Mouse (Mus musculus) liver, embryonic 11.5 days (tissue): Measurements from ENCODE around the gene Scn3a. TPM values are rescaled to one million over a fixed set of nuclear protein-coding genes. Genes with fewer than 3 reads are reported as not detected.
"Not testable (repeated sequence)": the region's sequence is repeated elsewhere in the genome, so short reads cannot be mapped to it uniquely, and the experiment has no call there.

Experiments used
- ATAC-seq: fragments of 200-750 bp; cut with Nextera tagmentation; replicated peaks from 2 replicates; pipeline ENCODE4 v1.8.0; 2017; ENCODE audit warnings: moderate number of reproducible peaks, mild to moderate bottlenecking, moderate TSS enrichment, moderate library complexity; ENCODE audit not compliant: low FRiP score
- DNase-seq: peaks from one replicate; pipeline ENCODE4 v3.0.0-alpha.2; 2017; ENCODE audit warnings: low spot score
- H3K27ac ChIP-seq: fragments of 300-500 bp; sonication (generic); 2 replicates; pipeline ENCODE4 v1.5.1; 2014; ENCODE audit warnings: mild to moderate bottlenecking, low read depth, low read length, control low read depth
- H3K27me3 ChIP-seq: fragments of 300-500 bp; sonication (generic); replicated peaks from 2 replicates; pipeline ENCODE4 v1.6.1; 2014; ENCODE audit warnings: low read length, mixed read lengths; ENCODE audit not compliant: control insufficient read depth, insufficient read depth
- H3K36me3 ChIP-seq: fragments of 300-500 bp; sonication (generic); 2 replicates; pipeline ENCODE4 v1.6.1; 2014; ENCODE audit warnings: mild to moderate bottlenecking, low read length, moderate library complexity, mixed read lengths; ENCODE audit not compliant: control insufficient read depth, insufficient read depth
- H3K4me1 ChIP-seq: fragments of 300-500 bp; sonication (generic); replicated peaks from 2 replicates; pipeline ENCODE4 v1.6.1; 2014; ENCODE audit warnings: low read length, mixed read lengths; ENCODE audit not compliant: control insufficient read depth, insufficient read depth
- H3K4me2 ChIP-seq: fragments of 300-500 bp; sonication (generic); 2 replicates; pipeline ENCODE4 v1.6.1; 2014; ENCODE audit warnings: mild to moderate bottlenecking, control low read depth, moderate library complexity
- H3K4me3 ChIP-seq: fragments of 300-500 bp; sonication (generic); 2 replicates; pipeline ENCODE4 v1.5.1; 2014; ENCODE audit warnings: low read depth, low read length, control low read depth
- H3K9ac ChIP-seq: fragments of 300-500 bp; sonication (generic); 2 replicates; pipeline ENCODE4 v1.6.1; 2014; ENCODE audit warnings: low read depth, low read length, control low read depth
- H3K9me3 ChIP-seq: fragments of 300-500 bp; sonication (generic); 2 replicates; pipeline ENCODE4 v1.6.1; 2016; ENCODE audit warnings: low read length, inconsistent platforms, mixed read lengths; ENCODE audit not compliant: control insufficient read depth
- WGBS: fragments of 180-500 bp; shearing (Covaris S2); extraction: QIAGEN DNeasy Blood & Tissue Kit; methylation state at CpG from one replicate; pipeline ENCODE4 v1.1.7; 2014; 5-methylcytosine and 5-hydroxymethylcytosine counted together
- polyA plus RNA-seq: library from polyadenylated mRNA; unstranded; fragments of >200 nt; fragmentation: Nextera tagmentation; extraction: Ambion mirVana; gene quantifications from 2 replicates; pipeline ENCODE4 v1.2.1, GENCODE M21; 2014

Gene Scn3a
- polyA plus RNA-seq, 1 experiment from 2014 or later = 0.08 TPM

- Histone ChIP-seq H3K27me3 (no peaks in the 10 kb centered on the region), H3K27ac (no peak overlapping the region), H3K4me1 (no peaks in the 10 kb centered on the region), H3K4me3 (no peak overlapping the region), H3K9me3 (no peaks in the 10 kb centered on the region), H3K9ac (no peak overlapping the region), H3K36me3 (no peaks in the 10 kb centered on the region), H3K4me2 (no peak overlapping the region)
- ATAC-seq (no peak), DNase-seq (no peak)
- WGBS = 86% methylated on average over 6 of the region's 6 CpGs
Observed at GRCm38 (mm10) chr2:65453763-65454162, 113.7 kb downstream of the Scn3a start.

DNA sequence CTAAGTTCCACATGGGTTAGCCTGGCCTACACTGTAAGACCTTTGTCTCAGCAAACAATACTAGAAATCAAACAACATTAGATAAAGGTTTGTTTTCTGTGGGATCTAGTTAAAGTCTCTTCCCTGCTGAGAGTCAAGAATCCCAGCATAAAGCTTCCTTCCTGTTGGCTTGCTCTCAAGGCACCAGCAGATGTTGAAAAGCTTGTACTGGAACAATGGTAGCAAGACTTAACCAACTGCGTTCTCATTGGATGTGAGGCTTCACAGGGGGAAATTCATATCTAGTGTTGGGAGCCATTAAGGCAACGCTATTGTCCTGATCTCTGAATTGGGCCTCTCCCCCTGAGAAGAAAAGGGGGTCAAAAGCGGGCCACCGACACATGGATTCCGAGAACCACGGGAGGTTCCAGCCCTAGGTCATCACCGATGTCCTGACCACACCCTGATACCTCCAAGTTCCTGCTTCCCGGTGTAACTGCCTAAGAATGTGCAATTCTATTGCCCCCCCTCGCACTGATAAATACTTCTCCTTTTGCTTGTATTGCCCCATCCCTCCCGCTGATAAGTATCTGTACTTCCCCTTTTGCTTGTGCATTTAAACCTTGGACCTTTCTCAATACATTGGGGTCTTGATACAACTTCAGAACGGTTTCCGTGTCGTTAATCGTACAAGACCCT, 115.9 kb downstream of the Scn3a start:
- ATAC-seq, H3K4me3 ChIP-seq, H3K4me1 ChIP-seq, H3K9me3 ChIP-seq, DNase-seq, H3K27me3 ChIP-seq, H3K27ac ChIP-seq, H3K36me3 ChIP-seq, H3K9ac ChIP-seq, H3K4me2 ChIP-seq: not testable (repeated sequence)
- 84% methylated on average over 14 of the region's 14 CpGs for WGBS

- Histone ChIP-seq H3K4me1 (no peaks in the 10 kb centered on the region), H3K27ac (no peak overlapping the region), H3K9me3 (no peaks in the 10 kb centered on the region), H3K4me3 (no peak overlapping the region), H3K4me2 (no peak overlapping the region), H3K36me3 (no peaks in the 10 kb centered on the region), H3K9ac (no peak overlapping the region), H3K27me3 (no peaks in the 10 kb centered on the region)
- DNase-seq (no peak), ATAC-seq (no peak)
- WGBS = 59% methylated on average over 2 of the region's 2 CpGs
Observed at GRCm38 (mm10) chr2:65450449-65451360, 116.7 kb downstream of the Scn3a start.

- no peak overlapping the region for H3K4me2 ChIP-seq
- no peaks in the 10 kb centered on the region for H3K9me3 ChIP-seq
- 88% methylated on average over 5 of the region's 5 CpGs for WGBS
- H3K4me1 ChIP-seq = no peaks in the 10 kb centered on the region
- H3K27ac ChIP-seq = no peak overlapping the region
- DNase-seq (no peak), ATAC-seq (no peak)
- H3K9ac ChIP-seq = no peak overlapping the region
- H3K36me3 ChIP-seq = no peaks in the 10 kb centered on the region
- no peaks in the 10 kb centered on the region for H3K27me3 ChIP-seq
- no peak overlapping the region for H3K4me3 ChIP-seq
Observed at GRCm38 (mm10) chr2:65449126-65449828, 118.2 kb downstream of the Scn3a start.

- ATAC-seq = no peak
- WGBS = 87% methylated on average over 4 of the region's 4 CpGs
- no peak overlapping the region for H3K9ac ChIP-seq
- H3K4me2 ChIP-seq = no peak overlapping the region
- DNase-seq = no peak
- no peaks in the 10 kb centered on the region for H3K27me3 ChIP-seq
- no peaks in the 10 kb centered on the region for H3K4me1 ChIP-seq
- H3K36me3 ChIP-seq = no peaks in the 10 kb centered on the region
- H3K9me3 ChIP-seq = no peaks in the 10 kb centered on the region
- no peak overlapping the region for H3K27ac ChIP-seq
- H3K4me3 ChIP-seq = no peak overlapping the region
Observed at GRCm38 (mm10) chr2:65443082-65443481, 124.3 kb downstream of the Scn3a start.

DNA sequence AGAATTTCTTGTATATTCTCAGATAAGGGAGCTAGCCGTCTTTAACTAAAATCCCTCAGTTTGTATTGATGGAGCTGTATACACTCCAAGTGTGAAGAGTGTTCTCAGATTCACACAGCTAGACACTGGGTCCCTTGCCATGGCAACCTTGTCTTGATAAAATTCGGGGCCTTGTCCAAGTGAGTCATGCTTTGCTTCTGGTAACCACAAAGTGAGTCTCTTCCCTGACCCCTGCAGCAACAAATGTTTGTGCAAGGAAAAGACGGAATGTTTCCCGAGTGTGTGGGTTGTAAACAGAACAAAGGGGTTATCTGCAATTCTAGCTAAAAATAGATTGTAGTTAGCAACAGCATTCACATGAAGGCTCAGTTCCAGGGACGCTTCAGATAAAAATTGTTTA, 125.9 kb downstream of the Scn3a start:
- Histone ChIP-seq H3K9ac (no peak overlapping the region), H3K27ac (no peak overlapping the region), H3K36me3 (no peaks in the 10 kb centered on the region), H3K4me2 (no peak overlapping the region), H3K27me3 (no peaks in the 10 kb centered on the region), H3K9me3 (no peaks in the 10 kb centered on the region), H3K4me1 (no peaks in the 10 kb centered on the region), H3K4me3 (no peak overlapping the region)
- 36% methylated on average over 5 of the region's 5 CpGs for WGBS
- DNase-seq = no peak
- ATAC-seq = no peak

DNA sequence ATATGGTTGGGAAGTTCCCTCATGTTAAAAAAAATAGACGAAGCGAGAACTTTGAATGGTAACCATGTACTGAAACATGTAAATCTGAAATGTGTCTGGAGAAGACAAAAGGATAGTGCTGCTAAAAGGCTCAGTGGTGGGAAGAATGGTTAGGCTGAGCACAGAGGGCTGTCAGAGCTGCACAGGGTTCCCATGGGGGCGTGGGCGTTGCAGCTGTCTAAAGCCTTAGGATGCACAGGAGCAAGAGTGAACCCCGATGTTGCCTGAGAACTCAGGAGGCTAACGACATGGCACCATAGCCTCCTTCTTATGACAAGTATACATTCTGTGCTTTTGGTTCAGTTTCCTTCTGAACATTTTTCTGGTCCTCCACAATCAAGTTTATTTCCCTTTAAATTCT, 126.3 kb downstream of the Scn3a start:
- ATAC-seq (no peak), DNase-seq (no peak)
- Histone ChIP-seq H3K9me3 (no peaks in the 10 kb centered on the region), H3K36me3 (no peaks in the 10 kb centered on the region), H3K9ac (no peak overlapping the region), H3K27ac (no peak overlapping the region), H3K4me1 (no peaks in the 10 kb centered on the region), H3K4me3 (no peak overlapping the region), H3K27me3 (no peaks in the 10 kb centered on the region), H3K4me2 (no peak overlapping the region)
- WGBS = 86% methylated on average over 6 of the region's 6 CpGs

- no peaks in the 10 kb centered on the region for H3K9me3 ChIP-seq
- DNase-seq (no peak), ATAC-seq (no peak)
- no peak overlapping the region for H3K9ac ChIP-seq
- H3K4me2 ChIP-seq = no peak overlapping the region
- no peaks in the 10 kb centered on the region for H3K27me3 ChIP-seq
- H3K36me3 ChIP-seq = no peaks in the 10 kb centered on the region
- no peak overlapping the region for H3K4me3 ChIP-seq
- WGBS = 64% methylated on average over 1 of the region's 1 CpGs
- no peaks in the 10 kb centered on the region for H3K4me1 ChIP-seq
- no peak overlapping the region for H3K27ac ChIP-seq
Observed at GRCm38 (mm10) chr2:65436917-65437316, 130.5 kb downstream of the Scn3a start.
